Mouse (Mus musculus): ENCODE data around the gene Tgfa. TPM values are rescaled to one million over a fixed set of nuclear protein-coding genes. Genes with fewer than 3 reads are reported as not detected.

Gene Tgfa
- polyA plus RNA-seq, 1 experiment from 2014 or later, result 3.0 TPM

GRCm38 (mm10) chr6:86249042-86249441, 54.0 kb downstream of the Tgfa start:
- no peak overlapping the region for H3K4me2 ChIP-seq (ENCODE audit: low read depth, low read length)
- DNase-seq, result no peak
- no peak overlapping the region for H3K27ac ChIP-seq (ENCODE audit: low read depth)
- H3K4me1 ChIP-seq (ENCODE audit: insufficient read depth), result peaks cover 3% of the 10 kb centered on the region; the same call in 1 of the 2 replicates
- no peak for TF ChIP-seq CTCF (IDR thresholded peaks at IDR 0.05; ENCODE audit: low read depth)
- TF ChIP-seq EP300 (IDR thresholded peaks at IDR 0.05; ENCODE audit: low read depth), result no peak
- H3K27me3 ChIP-seq (ENCODE audit: insufficient read depth, low read length), result no peaks in the 10 kb centered on the region
- no peak overlapping the region for H3K9ac ChIP-seq (replicated peaks)
- no peaks in the 10 kb centered on the region for H3K9me3 ChIP-seq (ENCODE audit: low read length)
- no peaks in the 10 kb centered on the region for H3K36me3 ChIP-seq (replicated peaks; ENCODE audit: insufficient read depth, low read length)
- WGBS (ENCODE audit: insufficient replicate concordance), result 79% methylated on average over 16 of the region's 16 CpGs
- H3K4me3 ChIP-seq (ENCODE audit: low read depth, low read length), result no peak overlapping the region
- no peak for ATAC-seq

- TF ChIP-seq EP300 (IDR thresholded peaks at IDR 0.05; ENCODE audit: low read depth), result no peak
- no peak for TF ChIP-seq CTCF (IDR thresholded peaks at IDR 0.05; ENCODE audit: low read depth)
- Histone ChIP-seq H3K4me2 (ENCODE audit: low read depth, low read length) (no peak overlapping the region), H3K4me1 (ENCODE audit: insufficient read depth) (peaks cover 3% of the 10 kb centered on the region; the same call in 1 of the 2 replicates), H3K27ac (ENCODE audit: low read depth) (no peak overlapping the region), H3K9me3 (ENCODE audit: low read length) (no peaks in the 10 kb centered on the region), H3K27me3 (ENCODE audit: insufficient read depth, low read length) (no peaks in the 10 kb centered on the region), H3K4me3 (ENCODE audit: low read depth, low read length) (no peak overlapping the region), H3K36me3 (replicated peaks; ENCODE audit: insufficient read depth, low read length) (no peaks in the 10 kb centered on the region), H3K9ac (replicated peaks) (no peak overlapping the region)
- DNase-seq, result no peak
- 76% methylated on average over 2 of the region's 2 CpGs for WGBS (ENCODE audit: insufficient replicate concordance)
- ATAC-seq, result no peak
Observed at GRCm38 (mm10) chr6:86250236-86250635, 55.2 kb downstream of the Tgfa start.

- H3K27me3 ChIP-seq (ENCODE audit: insufficient read depth, low read length), result no peaks in the 10 kb centered on the region
- no peak overlapping the region for H3K9ac ChIP-seq (replicated peaks)
- no peaks in the 10 kb centered on the region for H3K36me3 ChIP-seq (replicated peaks; ENCODE audit: insufficient read depth, low read length)
- TF ChIP-seq EP300 (IDR thresholded peaks at IDR 0.05; ENCODE audit: low read depth) (no peak), CTCF (IDR thresholded peaks at IDR 0.05; ENCODE audit: low read depth) (no peak)
- ATAC-seq, result no peak
- no peak overlapping the region for H3K4me3 ChIP-seq (ENCODE audit: low read depth, low read length)
- no peak overlapping the region for H3K27ac ChIP-seq (ENCODE audit: low read depth)
- H3K4me2 ChIP-seq (ENCODE audit: low read depth, low read length), result no peak overlapping the region
- no peaks in the 10 kb centered on the region for H3K9me3 ChIP-seq (ENCODE audit: low read length)
- DNase-seq, result no peak
- peaks cover 3% of the 10 kb centered on the region; the same call in 1 of the 2 replicates for H3K4me1 ChIP-seq (ENCODE audit: insufficient read depth)
- 83% methylated on average over 8 of the region's 8 CpGs for WGBS (ENCODE audit: insufficient replicate concordance)
Observed at GRCm38 (mm10) chr6:86250830-86251229, 55.8 kb downstream of the Tgfa start.

- TF ChIP-seq EP300 (IDR thresholded peaks at IDR 0.05; ENCODE audit: low read depth), result no peak
- no peak for TF ChIP-seq CTCF (IDR thresholded peaks at IDR 0.05; ENCODE audit: low read depth)
- Histone ChIP-seq H3K9me3 (ENCODE audit: low read length) (no peaks in the 10 kb centered on the region), H3K4me2 (ENCODE audit: low read depth, low read length) (no peak overlapping the region), H3K9ac (replicated peaks) (no peak overlapping the region), H3K27ac (ENCODE audit: low read depth) (no peak overlapping the region), H3K36me3 (replicated peaks; ENCODE audit: insufficient read depth, low read length) (no peaks in the 10 kb centered on the region), H3K27me3 (ENCODE audit: insufficient read depth, low read length) (no peaks in the 10 kb centered on the region), H3K4me1 (ENCODE audit: insufficient read depth) (peaks cover 3% of the 10 kb centered on the region; the same call in 1 of the 2 replicates), H3K4me3 (ENCODE audit: low read depth, low read length) (no peak overlapping the region)
- WGBS (ENCODE audit: insufficient replicate concordance), result 61% methylated on average over 10 of the region's 10 CpGs
- DNase-seq (no peak), ATAC-seq (no peak)
Observed at GRCm38 (mm10) chr6:86252176-86253125, 57.4 kb downstream of the Tgfa start.

- H3K27ac ChIP-seq (ENCODE audit: low read depth), result no peak overlapping the region
- H3K4me2 ChIP-seq (ENCODE audit: low read depth, low read length), result no peak overlapping the region
- H3K4me3 ChIP-seq (ENCODE audit: low read depth, low read length), result no peak overlapping the region
- DNase-seq (no peak), ATAC-seq (no peak)
- H3K9ac ChIP-seq (replicated peaks), result no peak overlapping the region
- peaks cover 3% of the 10 kb centered on the region; the same call in 1 of the 2 replicates for H3K4me1 ChIP-seq (ENCODE audit: insufficient read depth)
- TF ChIP-seq EP300 (IDR thresholded peaks at IDR 0.05; ENCODE audit: low read depth), result no peak
- TF ChIP-seq CTCF (IDR thresholded peaks at IDR 0.05; ENCODE audit: low read depth), result no peak
- H3K9me3 ChIP-seq (ENCODE audit: low read length), result no peaks in the 10 kb centered on the region
- no peaks in the 10 kb centered on the region for H3K36me3 ChIP-seq (replicated peaks; ENCODE audit: insufficient read depth, low read length)
- H3K27me3 ChIP-seq (ENCODE audit: insufficient read depth, low read length), result no peaks in the 10 kb centered on the region
- 80% methylated on average over 9 of the region's 9 CpGs for WGBS (ENCODE audit: insufficient replicate concordance)
Observed at GRCm38 (mm10) chr6:86255899-86256298, 60.9 kb downstream of the Tgfa start.

GRCm38 (mm10) chr6:86259242-86259641, 64.2 kb downstream of the Tgfa start:
- no peak for ATAC-seq
- Histone ChIP-seq H3K36me3 (replicated peaks; ENCODE audit: insufficient read depth, low read length) (no peaks in the 10 kb centered on the region), H3K27me3 (ENCODE audit: insufficient read depth, low read length) (no peaks in the 10 kb centered on the region), H3K4me2 (ENCODE audit: low read depth, low read length) (no peak overlapping the region), H3K4me3 (ENCODE audit: low read depth, low read length) (no peak overlapping the region), H3K9me3 (ENCODE audit: low read length) (no peaks in the 10 kb centered on the region), H3K9ac (replicated peaks) (no peak overlapping the region), H3K4me1 (ENCODE audit: insufficient read depth) (no peaks in the 10 kb centered on the region), H3K27ac (ENCODE audit: low read depth) (no peak overlapping the region)
- TF ChIP-seq EP300 (IDR thresholded peaks at IDR 0.05; ENCODE audit: low read depth) (no peak), CTCF (IDR thresholded peaks at IDR 0.05; ENCODE audit: low read depth) (no peak)
- 64% methylated on average over 6 of the region's 6 CpGs for WGBS (ENCODE audit: insufficient replicate concordance)
- DNase-seq, result no peak

All from liver, postnatal 0 days (tissue).